Mouse (Mus musculus) CH12.LX (cell line): ENCODE measurements around the gene Selenos. TPM values are rescaled to one million over a fixed set of nuclear protein-coding genes. Genes with fewer than 3 reads are reported as not detected.

Experiments
- DNase-seq: peaks from one replicate; pipeline ENCODE4 v3.0.0-alpha.2; 2013; ENCODE audit errors: extremely low read depth
- H3K27ac ChIP-seq: 2 replicates; pipeline ENCODE4 v1.5.1; 2012; ENCODE audit warnings: low read depth, mild to moderate bottlenecking, control low read depth, moderate library complexity; ENCODE audit not compliant: insufficient read depth
- H3K27me3 ChIP-seq: replicated peaks from 2 replicates; pipeline ENCODE3; 2012; ENCODE audit warnings: inconsistent platforms
- H3K36me3 ChIP-seq, 2 experiments: replicated peaks in 1 of 2; 2 replicates each; pipeline versions ENCODE3 to v1.6.1; 2012; ENCODE audit warnings: inconsistent platforms in 1 of 2, low read length in 1 of 2, mild to moderate bottlenecking in 1 of 2, mixed read lengths in 1 of 2, moderate library complexity in 1 of 2; ENCODE audit not compliant: control insufficient read depth in 1 of 2, insufficient read depth in 1 of 2
- H3K4me1 ChIP-seq, 2 experiments: 2 replicates each; pipeline ENCODE4 v1.6.1; 2012; ENCODE audit warnings: inconsistent platforms in 1 of 2, moderate library complexity in 1 of 2; ENCODE audit not compliant: insufficient read depth in 2 of 2, control insufficient read depth in 1 of 2
- H3K4me2 ChIP-seq: 2 replicates; pipeline ENCODE4 v1.6.1; 2012; ENCODE audit warnings: low read depth, mild to moderate bottlenecking, control low read depth; ENCODE audit not compliant: poor library complexity, insufficient read depth, severe bottlenecking
- H3K4me3 ChIP-seq, 3 experiments: fragments of 150-350 bp in 1 of 3; sonication (generic) in 1 of 3; replicated peaks in 1 of 3; 2 replicates each; pipeline versions ENCODE3 to v1.5.1; 2011 to 2012; ENCODE audit warnings: low read depth in 2 of 3, low read length in 2 of 3, mild to moderate bottlenecking in 2 of 3, moderate library complexity in 2 of 3, control low read depth in 1 of 3, improper control_type of control experiment in 1 of 3, inconsistent platforms in 1 of 3, mixed read lengths in 1 of 3; ENCODE audit not compliant: poor library complexity in 1 of 3
- H3K79me2 ChIP-seq: replicated peaks from 2 replicates; pipeline ENCODE4 v1.6.1; 2012; ENCODE audit warnings: mild to moderate bottlenecking, moderate library complexity; ENCODE audit not compliant: control insufficient read depth, poor library complexity, insufficient read depth, severe bottlenecking; ENCODE audit errors: extremely low read depth
- H3K9ac ChIP-seq: 2 replicates; pipeline ENCODE4 v1.6.1; 2012; ENCODE audit warnings: low read depth, mild to moderate bottlenecking, control low read depth, moderate library complexity; ENCODE audit not compliant: insufficient read depth
- H3K9me3 ChIP-seq: replicated peaks from 2 replicates; pipeline ENCODE3; 2012; ENCODE audit warnings: low read length, inconsistent platforms, mixed read lengths
- CTCF ChIP-seq, 2 experiments: IDR thresholded peaks in 1 of 2; conservative IDR thresholded peaks in 1 of 2; 2 replicates each; pipeline ENCODE4 v1.5.1; 2011 to 2012; ENCODE audit warnings: low read depth in 2 of 2, low read length in 2 of 2, improper control_type of control experiment in 1 of 2, inconsistent platforms in 1 of 2, mild to moderate bottlenecking in 1 of 2, moderate library complexity in 1 of 2
- EP300 ChIP-seq: IDR thresholded peaks from 2 replicates; pipeline ENCODE4 v1.6.1; 2011; ENCODE audit warnings: low read length, improper control_type of control experiment
- MEF2A ChIP-seq: IDR thresholded peaks from 2 replicates; pipeline ENCODE4 v1.6.1; 2014; ENCODE audit warnings: low read depth, mild to moderate bottlenecking, inconsistent platforms, low read length, improper control_type of control experiment, borderline replicate concordance
- NELFE ChIP-seq: IDR thresholded peaks from 2 replicates; pipeline ENCODE4 v1.6.1; 2011; ENCODE audit warnings: low read depth, low read length, improper control_type of control experiment
- TBP ChIP-seq: conservative IDR thresholded peaks from 2 replicates; pipeline ENCODE4 v1.6.1; 2011; ENCODE audit warnings: low read depth, low read length, improper control_type of control experiment
- TCF12 ChIP-seq: IDR thresholded peaks from 2 replicates; pipeline ENCODE4 v1.6.1; 2014; ENCODE audit warnings: low read depth, mild to moderate bottlenecking, inconsistent platforms, low read length, improper control_type of control experiment
- dilution Hi-C: fragments of 300-500 bp; cut with MboI; formaldehyde crosslinking; loops from 2 replicates; pipeline ENCODE4 v1.14.3; 2020; ENCODE audit warnings: low sequenced_read_pairs; ENCODE audit not compliant: extremely low pct_unique_long_range_greater_than_20kb, extremely low pct_ligation_motif_present
- in situ Hi-C: fragments of 300-500 bp; cut with MboI; formaldehyde crosslinking; loops from 3 replicates; pipeline ENCODE4 v1.14.3; 2019; ENCODE audit warnings: low sequenced_read_pairs, low pct_ligation_motif_present, low pct_unique_long_range_greater_than_20kb, mixed read lengths
- polyA plus RNA-seq: library from polyadenylated mRNA; unstranded; fragments of >175 nt; gene quantifications from 2 replicates; pipeline ENCODE4 v1.2.1, GENCODE M21; 2012; ENCODE audit warnings: low read depth; ENCODE audit not compliant: insufficient read length
- total RNA-seq, 2 experiments: library from RNA; depleted of rRNA; stranded (reverse); fragments of 300-350 nt in 1 of 2; fragments of >200 nt in 1 of 2; gene quantifications; 2 replicates each; pipeline ENCODE4 v1.2.3; 2012 to 2014

Gene Selenos
- total and polyA plus RNA-seq, 3 experiments = 75.0 to 112 (median 101) TPM

DNA sequence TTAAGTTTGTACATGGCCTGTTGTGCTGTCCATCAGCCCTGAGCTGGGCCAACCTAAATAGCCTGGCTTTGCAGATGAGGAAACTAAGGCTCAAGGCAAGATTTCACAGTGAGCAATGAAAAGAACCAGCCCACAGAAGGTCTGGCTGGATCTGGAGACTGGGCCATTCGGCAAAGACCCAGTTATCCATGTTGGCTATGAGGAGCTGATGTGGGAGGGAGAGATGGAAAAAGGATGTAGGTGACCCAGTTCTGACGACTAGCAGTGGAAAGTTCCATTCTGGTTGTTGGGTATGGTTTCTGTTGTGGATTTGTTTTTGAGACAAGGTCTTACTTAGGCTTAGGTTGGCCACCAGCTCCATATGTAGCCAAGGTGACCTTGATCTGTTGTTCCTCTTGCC is 8.6 kb downstream of the Selenos start:
- Histone ChIP-seq H3K36me3 (peaks cover 77 to 98% of the 10 kb centered on the region in 2 experiments), H3K27me3 (no peaks in the 10 kb centered on the region), H3K4me2 (no peak overlapping the region), H3K9me3 (no peaks in the 10 kb centered on the region), H3K27ac (no peak overlapping the region), H3K9ac (no peak overlapping the region), H3K79me2 (peaks cover 13% of the 10 kb centered on the region), H3K4me3 (no peak overlapping the region), H3K4me1 (peaks cover 0 to 13% of the 10 kb centered on the region in 2 experiments; a peak in 1 of 4 replicates)
- TF ChIP-seq MEF2A (no peak), CTCF (conservative IDR thresholded peaks at IDR 0.05 in 1 of 2, IDR thresholded peaks at IDR 0.05 in 1 of 2; ENCODE audit: low read depth in 2 of 2, low read length in 2 of 2) (no peak), TBP (no peak), EP300 (peak; percentile 55; the same call in 1 of the 2 replicates)
- DNase-seq = no peak
- in situ Hi-C loops = loop anchor here (25.0 kb wide), 1 partner anchor 574 kb away; no protein-coding TSS in a partner anchor
- dilution Hi-C loops = no loop called here

- dilution Hi-C loops = no loop called here
Observed at GRCm38 (mm10) chr7:66090676-66091190, 11.3 kb downstream of the Selenos start.

GRCm38 (mm10) chr7:66091553-66091952 is 12.1 kb downstream of the Selenos start:
- no peak overlapping the region for H3K4me2 ChIP-seq
- dilution Hi-C loops = no loop called here
- no peaks in the 10 kb centered on the region; the same call in 1 of the 2 replicates for H3K79me2 ChIP-seq
- no peaks in the 10 kb centered on the region for H3K9me3 ChIP-seq
- no peak overlapping the region for H3K27ac ChIP-seq
- in situ Hi-C loops = loop anchor here (25.0 kb wide), 1 partner anchor 571 kb away; no protein-coding TSS in a partner anchor
- no peak overlapping the region for H3K4me3 ChIP-seq
- H3K4me1 ChIP-seq = peaks cover 0 to 6% of the 10 kb centered on the region in 2 experiments; a peak in 1 of 4 replicates
- no peak for DNase-seq
- peaks cover 45 to 77% of the 10 kb centered on the region in 2 experiments for H3K36me3 ChIP-seq
- H3K27me3 ChIP-seq = no peaks in the 10 kb centered on the region
- H3K9ac ChIP-seq = no peak overlapping the region
- no peak for TF ChIP-seq TCF12
- TF ChIP-seq, all 38 proteins: peak for 0

More at GRCm38 (mm10) chr7:66090676-66091190, 11.3 kb downstream of the Selenos start:
- H3K9me3 ChIP-seq = no peaks in the 10 kb centered on the region
- H3K4me3 ChIP-seq = no peak overlapping the region
- H3K4me2 ChIP-seq = no peak overlapping the region
- in situ Hi-C loops = loop anchor here (25.0 kb wide), 1 partner anchor 572 kb away; no protein-coding TSS in a partner anchor
- H3K79me2 ChIP-seq = peaks cover 3% of the 10 kb centered on the region
- peaks cover 52 to 79% of the 10 kb centered on the region in 2 experiments for H3K36me3 ChIP-seq
- no peaks in the 10 kb centered on the region for H3K27me3 ChIP-seq
- H3K27ac ChIP-seq = no peak overlapping the region
- no peak for TF ChIP-seq NELFE
- DNase-seq = no peak
- H3K9ac ChIP-seq = no peak overlapping the region
- peaks cover 0 to 6% of the 10 kb centered on the region in 2 experiments; a peak in 1 of 4 replicates for H3K4me1 ChIP-seq
